Mouse (Mus musculus) 416B (cell line): ENCODE data around the gene Ergic1.
A peak's percentile ranks its signal among the peaks of the same experiment; 100 is the strongest.

Experiments used
- DNase-seq: peaks from one replicate; pipeline ENCODE4 v3.0.0; 2011; ENCODE audit warnings: low read depth

Gene Ergic1

GRCm38 (mm10) chr17:26537722-26538471 is 23.4 kb upstream of the Ergic1 start:
- peak; percentile 96 for DNase-seq

- DNase-seq, result no peak
Measured at GRCm38 (mm10) chr17:26540083-26540482, 21.2 kb upstream of the Ergic1 start.

DNA sequence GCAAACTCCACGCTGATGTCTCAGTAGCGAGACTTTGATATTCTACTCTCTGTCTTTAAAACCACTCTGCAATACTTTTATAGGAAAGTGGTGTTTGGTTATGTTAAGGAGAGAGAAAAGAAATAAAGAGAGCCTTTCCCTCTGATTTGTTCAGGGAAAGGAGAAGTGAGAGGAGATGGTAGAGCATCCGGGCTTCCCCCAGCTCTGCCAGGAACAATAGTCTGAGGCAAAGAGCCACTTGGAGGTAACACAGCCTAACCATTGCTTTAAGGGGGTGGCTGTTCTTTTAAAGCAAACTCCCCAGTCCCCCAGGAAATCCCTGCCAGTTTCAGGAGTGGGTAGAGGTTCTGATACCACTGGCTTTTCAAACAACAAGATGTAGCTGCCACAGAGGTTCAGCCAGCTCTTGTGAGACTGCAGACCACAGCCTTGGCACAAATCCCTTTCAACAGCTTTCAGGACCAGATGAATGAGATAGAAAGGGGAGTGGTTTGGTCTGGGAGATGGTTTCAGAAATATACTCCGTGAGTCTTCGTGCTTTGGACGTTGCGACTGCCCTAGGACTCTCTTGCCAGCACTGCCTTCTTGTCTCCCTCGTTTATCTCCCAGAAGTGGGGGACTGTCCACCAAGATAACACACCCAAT is 16.8 kb upstream of the Ergic1 start:
- DNase-seq, result no peak

GRCm38 (mm10) chr17:26547771-26548170 is 13.5 kb upstream of the Ergic1 start:
- DNase-seq, result no peak

GRCm38 (mm10) chr17:26548566-26548965 is 12.7 kb upstream of the Ergic1 start:
- DNase-seq, result no peak

- DNase-seq, result peak; percentile 54
Measured at GRCm38 (mm10) chr17:26549148-26549809, 12.0 kb upstream of the Ergic1 start.

DNA sequence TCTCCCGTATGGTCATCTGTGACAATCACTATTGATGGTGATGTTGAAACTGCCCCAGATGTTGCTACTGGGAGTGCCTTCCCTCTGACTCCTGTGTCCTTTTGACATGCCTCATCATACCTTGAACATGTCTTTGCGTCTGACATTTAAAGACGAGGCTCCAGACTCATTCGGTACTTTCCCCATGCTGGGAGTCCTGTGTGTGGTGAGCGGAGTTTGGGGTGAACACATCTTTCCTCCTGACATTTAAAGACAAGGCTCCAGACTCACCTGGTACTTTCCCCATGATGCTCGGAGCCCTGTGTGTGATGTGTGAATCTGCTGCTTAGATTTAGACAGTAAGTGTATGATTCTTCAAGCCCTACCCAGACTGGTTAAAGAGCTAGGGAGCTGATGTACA is 10.2 kb upstream of the Ergic1 start:
- DNase-seq, result no peak

GRCm38 (mm10) chr17:26553033-26553432 is 8.3 kb upstream of the Ergic1 start:
- no peak for DNase-seq

- peak; percentile 79 for DNase-seq
Measured at GRCm38 (mm10) chr17:26560526-26561289, 581 bp upstream of the Ergic1 start.

DNA sequence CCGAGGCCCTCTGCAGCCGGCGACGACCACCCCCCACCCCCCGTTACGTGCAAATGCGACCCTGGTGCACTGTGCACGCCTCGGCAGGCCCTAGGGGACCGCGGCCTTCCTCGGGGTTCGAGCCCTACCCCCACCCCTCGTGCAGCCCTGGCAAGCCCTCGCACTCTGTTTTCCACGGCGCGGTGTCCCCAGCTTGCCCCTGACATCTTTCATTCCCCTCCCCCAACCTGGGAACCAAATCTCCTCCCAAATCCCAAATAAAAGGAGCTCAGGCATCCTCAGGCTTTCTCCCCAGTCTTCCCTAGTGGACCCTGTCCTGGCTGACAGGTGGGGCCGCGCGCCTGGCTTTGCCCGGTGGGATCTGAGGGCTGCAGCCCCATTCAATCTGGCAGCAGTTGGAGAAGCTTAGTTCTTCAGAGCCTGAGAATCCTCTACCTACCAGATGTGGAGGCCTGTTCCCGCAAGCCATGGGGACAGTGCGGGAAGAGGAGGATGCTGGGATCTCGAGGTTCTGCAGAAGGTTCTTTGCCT is 427 bp downstream of the Ergic1 start, which contains the start of gene Dusp1:
Dusp1 (minus strand) TSS at position 478 of the 531 bp plus-strand sequence.
- DNase-seq, result no peak

GRCm38 (mm10) chr17:26562292-26562691 is 1.0 kb downstream of the Ergic1 start:
- DNase-seq, result no peak

- no peak for DNase-seq
Measured at GRCm38 (mm10) chr17:26563476-26563875, 2.2 kb downstream of the Ergic1 start.

DNA sequence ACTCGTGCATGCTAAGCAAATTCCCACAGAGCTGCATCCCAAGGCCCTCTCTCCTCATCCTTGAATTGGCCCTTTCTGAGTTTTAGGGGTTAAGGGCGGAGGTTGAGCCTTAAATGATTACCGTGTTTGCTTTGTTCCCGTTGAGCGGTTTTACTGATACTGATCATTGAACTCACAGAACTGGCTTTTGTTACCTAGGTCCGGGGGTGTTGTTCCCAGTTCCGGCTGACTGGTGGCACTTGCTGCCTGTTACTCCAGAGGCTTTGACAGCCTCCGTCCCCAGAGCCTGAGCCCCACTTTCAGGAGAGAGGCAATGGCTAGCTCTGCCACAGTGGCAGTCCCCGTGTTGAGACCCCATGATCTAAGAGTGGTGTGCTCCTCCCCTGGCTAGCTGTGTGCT is 3.1 kb downstream of the Ergic1 start:
- no peak for DNase-seq

DNA sequence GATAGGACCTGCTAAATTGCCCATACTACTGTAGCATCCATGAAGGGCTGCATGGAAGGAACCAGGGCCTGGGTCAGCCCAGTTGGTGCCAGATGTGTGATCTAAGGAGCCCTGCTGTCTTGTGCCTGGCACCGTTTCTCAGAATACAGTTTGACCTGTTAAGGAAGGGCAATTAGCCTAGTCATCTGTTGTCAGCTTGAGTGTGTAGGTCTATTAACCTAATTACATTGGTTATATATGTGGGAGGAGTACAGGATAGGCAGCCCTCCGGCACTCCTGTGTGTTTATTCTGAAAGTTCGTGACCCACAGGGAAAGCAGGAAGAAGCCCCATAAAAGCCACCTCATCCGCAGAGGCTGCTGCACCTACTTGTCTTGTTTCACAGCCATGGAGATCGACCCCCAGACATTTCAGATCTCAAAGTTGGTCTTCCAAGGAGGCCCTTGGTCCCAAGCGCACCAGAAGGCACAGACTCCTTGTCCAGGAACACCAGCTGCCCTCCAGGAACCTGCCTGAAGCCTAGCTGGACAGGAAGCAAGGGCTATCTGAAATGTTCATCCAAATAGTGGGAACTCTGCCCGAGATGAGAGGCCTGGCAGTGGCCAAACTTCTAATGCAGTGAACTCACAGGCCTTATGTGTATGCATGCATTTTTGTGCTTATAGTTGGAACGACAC is 6.0 kb downstream of the Ergic1 start:
- DNase-seq, result no peak

DNA sequence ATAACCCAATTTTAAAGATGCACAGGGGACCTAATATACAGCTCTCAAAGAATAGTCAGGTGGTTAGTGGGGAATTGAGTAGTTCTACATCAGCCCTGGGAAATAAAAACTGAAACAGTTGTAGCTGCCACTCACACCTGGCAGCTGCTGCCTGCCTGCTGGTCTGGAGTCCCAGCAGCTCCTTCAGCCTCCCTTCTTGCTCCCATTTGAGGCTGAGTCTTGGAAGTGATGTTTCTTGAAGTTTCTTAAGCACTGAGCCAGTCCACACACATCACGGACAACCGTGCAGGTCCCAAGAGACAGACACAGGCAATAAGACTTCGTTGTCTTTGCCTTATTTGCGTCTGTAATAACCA is 6.5 kb downstream of the Ergic1 start:
- DNase-seq, result no peak

GRCm38 (mm10) chr17:26569594-26570350 is 8.5 kb downstream of the Ergic1 start:
- DNase-seq, result no peak

DNA sequence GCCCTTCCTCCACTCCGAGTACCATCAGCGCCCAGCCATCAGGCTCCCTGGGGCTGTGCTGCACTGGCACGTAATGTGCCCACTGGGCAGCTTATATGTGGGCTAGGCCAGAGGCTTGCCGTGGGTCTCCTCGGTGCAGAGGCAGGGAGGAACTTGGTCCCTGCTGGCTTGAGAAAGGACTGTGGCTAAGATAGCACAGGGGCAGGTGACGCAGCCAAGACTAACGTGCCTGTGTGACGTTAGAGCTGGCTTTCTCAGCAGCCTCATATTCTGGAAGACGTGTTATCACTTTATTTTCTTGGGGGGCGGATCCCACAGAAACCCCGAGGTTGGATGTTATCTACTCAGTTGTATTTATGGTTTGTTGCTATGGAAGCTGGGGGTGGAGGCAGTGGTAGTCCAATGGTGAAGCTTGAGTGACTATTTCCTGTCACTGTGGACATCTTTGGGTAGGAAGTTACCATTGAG is 9.4 kb downstream of the Ergic1 start:
- peak; percentile 56 for DNase-seq

GRCm38 (mm10) chr17:26571377-26571776 is 10.1 kb downstream of the Ergic1 start:
- peak; percentile 82 for DNase-seq

DNA sequence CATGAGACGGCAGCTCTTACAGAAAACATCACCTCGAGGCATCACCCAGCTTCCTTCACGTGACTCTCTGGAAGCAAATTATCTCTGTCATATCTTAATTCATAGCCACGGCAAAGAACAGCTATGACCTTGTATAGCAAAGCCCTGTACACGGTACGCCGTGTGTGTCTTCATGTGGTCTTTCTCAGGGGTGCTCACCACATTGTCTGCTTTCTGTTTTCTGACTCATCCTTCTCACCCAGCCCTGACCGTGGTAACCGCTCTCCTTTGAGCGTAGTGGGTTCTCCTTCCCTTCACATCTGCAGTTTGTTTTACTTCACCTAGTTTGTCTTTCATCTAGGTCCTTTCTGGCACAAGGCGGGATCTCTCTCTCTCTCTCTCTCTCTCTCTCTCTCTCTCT is 11.0 kb downstream of the Ergic1 start:
- peak; percentile 67 for DNase-seq

DNA sequence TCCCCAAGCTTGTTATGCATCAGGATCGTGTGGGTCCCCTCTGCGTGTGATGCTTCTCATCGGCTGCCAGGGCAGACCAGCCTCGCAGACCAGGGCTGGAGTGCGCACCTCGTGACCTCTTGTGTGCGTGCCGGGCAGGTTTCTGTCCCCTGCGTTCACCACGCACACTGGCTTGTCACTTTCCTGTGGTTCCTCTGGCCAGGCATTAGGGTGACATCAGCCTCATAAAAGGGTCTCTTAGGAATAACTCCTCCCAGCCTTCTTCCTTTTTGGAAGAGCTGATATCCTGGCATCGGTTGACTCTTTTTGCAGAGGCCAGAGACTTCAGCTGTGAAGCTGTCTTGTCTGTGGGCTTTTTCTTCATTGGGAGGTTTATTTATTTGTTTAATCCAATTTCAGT is 12.8 kb downstream of the Ergic1 start:
- DNase-seq, result no peak

- no peak for DNase-seq
Measured at GRCm38 (mm10) chr17:26574701-26575100, 13.4 kb downstream of the Ergic1 start.
